Mouse (Mus musculus): ENCODE data around the gene Trpm4. TPM values are rescaled to one million over a fixed set of nuclear protein-coding genes. Genes with fewer than 3 reads are reported as not detected.
"Not testable (repeated sequence)": the region's sequence is repeated elsewhere in the genome, so short reads cannot be mapped to it uniquely, and the experiment has no call there.

Gene Trpm4
- total RNA-seq, 2 experiments from 2014 or later: 9.7 to 16.2 TPM

DNA sequence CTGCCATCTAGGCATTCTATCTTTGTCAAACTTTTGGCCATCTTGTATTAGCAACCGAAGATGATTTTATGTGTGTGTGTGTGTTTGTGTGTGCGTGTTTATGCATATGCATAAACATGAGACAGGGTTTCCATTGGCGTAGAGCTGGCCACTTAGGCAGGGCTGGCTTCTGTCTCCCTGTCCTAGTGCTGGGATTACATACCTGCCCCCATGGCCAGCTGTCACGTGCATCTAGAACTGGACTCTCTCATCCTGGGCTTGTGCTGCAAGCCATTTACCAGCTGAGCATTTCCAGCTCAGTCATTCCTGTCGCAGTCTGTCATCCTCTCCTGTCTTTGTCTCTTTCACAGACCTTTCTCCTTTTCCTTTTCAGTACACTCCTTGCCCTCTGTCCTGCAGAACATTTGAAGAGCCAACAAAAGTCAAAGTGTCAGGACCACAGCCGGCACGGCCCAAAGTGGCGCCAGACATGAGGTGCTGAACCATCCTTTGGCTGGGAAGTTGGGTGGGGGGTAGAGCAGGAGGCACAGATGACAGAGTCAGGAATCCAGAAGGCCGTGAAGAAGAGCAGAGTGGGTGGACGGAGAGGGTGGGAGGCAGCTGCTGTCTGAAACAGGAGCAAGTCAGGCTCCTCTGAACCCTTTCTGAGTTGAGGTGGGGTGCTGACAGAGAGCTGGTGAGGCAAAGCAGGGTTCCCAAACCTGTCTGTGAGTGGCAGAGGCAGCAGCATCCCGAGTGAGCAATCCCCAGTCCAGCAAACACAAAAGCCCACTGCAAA is 76.3 kb downstream of the Trpm4 start:
- DNase-seq (ENCODE audit: low spot score in 2 of 2): peak; percentile 55 to 68

DNA sequence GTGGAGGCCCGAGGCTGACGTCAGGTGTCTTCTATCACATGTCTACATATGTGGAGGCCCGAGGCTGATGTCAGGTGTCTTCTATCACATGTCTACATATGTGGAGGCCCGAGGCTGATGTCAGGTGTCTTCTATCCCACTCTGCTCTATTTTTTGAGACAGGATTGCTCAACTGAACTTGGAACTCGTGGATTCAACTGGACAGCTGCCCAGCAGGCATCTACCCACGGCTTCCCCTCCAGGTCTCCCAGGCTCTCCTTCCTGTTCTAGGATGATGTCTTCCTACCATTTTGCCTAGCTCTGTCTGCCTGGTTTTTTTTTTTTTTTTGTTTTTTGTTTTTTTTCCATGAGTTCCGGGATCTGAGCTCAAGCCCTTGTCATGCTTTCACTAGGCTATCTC is 77.8 kb downstream of the Trpm4 start:
- DNase-seq (ENCODE audit: low spot score in 2 of 2): not testable (repeated sequence)

GRCm38 (mm10) chr7:45253806-45254205 is 79.8 kb downstream of the Trpm4 start:
- no peak for DNase-seq (ENCODE audit: low spot score in 2 of 2)

Other genes with a start within 250 kb of the Trpm4 start
- 1 to 10 TPM; 7.4 to 8.5 TPM for gene Rcn3, start 241.6 kb downstream of the Trpm4 start, total RNA-seq (2021)
- 10 to 100 TPM; 14.8 to 18.7 TPM for gene Fcgrt, start 229.9 kb downstream of the Trpm4 start, total RNA-seq (2021)
- 100 to 1,000 TPM; 481 to 486 TPM for gene Rps11, start 209.3 kb downstream of the Trpm4 start, total RNA-seq (2021)
- 100 to 1,000 TPM; 866 to 870 TPM for gene Rpl13a, start 205.0 kb downstream of the Trpm4 start, total RNA-seq (2021)
- gene Gm45713, start 197.5 kb downstream of the Trpm4 start, total RNA-seq (2021): not detected
- gene Flt3l, start 197.3 kb downstream of the Trpm4 start, total RNA-seq (2021): 1 to 10 TPM; 6.9 to 9.5 TPM
- gene Pih1d1, start 179.5 kb downstream of the Trpm4 start, total RNA-seq (2021): 10 to 100 TPM; 43.2 to 44.5 TPM
- gene Aldh16a1, start 179.2 kb downstream of the Trpm4 start, total RNA-seq (2021): 10 to 100 TPM; 11.4 to 16.3 TPM
- 1,000 to 10,000 TPM; 1,340 to 1,403 TPM for gene Slc17a7, start 169.8 kb downstream of the Trpm4 start, total RNA-seq (2021)
- under 1 TPM in 1 of 2 experiments, not detected in 1; 0.18 TPM for gene Gfy, start 154.2 kb downstream of the Trpm4 start, total RNA-seq (2021)
- not detected for gene Pth2, start 152.8 kb downstream of the Trpm4 start, total RNA-seq (2021)
- 1 to 10 TPM; 2.2 to 3.4 TPM for gene Ccdc155, start 128.9 kb downstream of the Trpm4 start, total RNA-seq (2021)
- gene Dkkl1, start 121.6 kb downstream of the Trpm4 start, total RNA-seq (2021): 1 to 10 TPM; 1.9 to 3.1 TPM
- 1 to 10 TPM; 3.2 to 4.2 TPM for gene Tead2, start 118.0 kb downstream of the Trpm4 start, total RNA-seq (2021)
- 1 to 10 TPM; 4.5 to 4.8 TPM for gene Cd37, start 94.7 kb downstream of the Trpm4 start, total RNA-seq (2021)
- 1 to 10 TPM; 1.3 to 2.6 TPM for gene Slc6a16, start 92.7 kb downstream of the Trpm4 start, total RNA-seq (2021)
- not detected for gene Slc6a21, start 56.3 kb downstream of the Trpm4 start, total RNA-seq (2021)
- under 1 TPM; 0.17 to 0.18 TPM for gene Hrc, start 1.5 kb upstream of the Trpm4 start, total RNA-seq (2021)
- gene Ppfia3, start 33.2 kb upstream of the Trpm4 start, total RNA-seq (2021): 100 to 1,000 TPM; 132 to 139 TPM
- gene Lin7b, start 36.8 kb upstream of the Trpm4 start, total RNA-seq (2021): 100 to 1,000 TPM; 134 to 144 TPM
- gene Snrnp70, start 62.0 kb upstream of the Trpm4 start, total RNA-seq (2021): 100 to 1,000 TPM; 364 to 405 TPM
- not detected for gene Kcna7, start 71.9 kb upstream of the Trpm4 start, total RNA-seq (2021)
- gene Ntf5, start 79.9 kb upstream of the Trpm4 start, total RNA-seq (2021): not detected
- gene Lhb, start 87.0 kb upstream of the Trpm4 start, total RNA-seq (2021): under 1 TPM in 1 of 2 experiments, not detected in 1; 0.50 TPM
- 10 to 100 TPM; 13.5 to 15.4 TPM for gene Gys1, start 101.1 kb upstream of the Trpm4 start, total RNA-seq (2021)
- 10 to 100 TPM; 34.6 to 37.7 TPM for gene Ruvbl2, start 104.3 kb upstream of the Trpm4 start, total RNA-seq (2021)
- 100 to 1,000 TPM; 230 to 234 TPM for gene Ftl1, start 126.1 kb upstream of the Trpm4 start, total RNA-seq (2021)
- gene Bax, start 133.1 kb upstream of the Trpm4 start, total RNA-seq (2021): 10 to 100 TPM; 68.5 to 68.9 TPM
- under 1 TPM in 1 of 2 experiments, not detected in 1; 0.20 TPM for gene Tulp2, start 148.1 kb upstream of the Trpm4 start, total RNA-seq (2021)
- gene Gm45808, start 153.0 kb upstream of the Trpm4 start, total RNA-seq (2021): 1 to 10 TPM in 1 of 2 experiments, under 1 TPM in 1; 0.91 to 1.2 TPM
- gene Dhdh, start 155.0 kb upstream of the Trpm4 start, total RNA-seq (2021): 1 to 10 TPM; 5.3 to 5.7 TPM
- 100 to 1,000 TPM; 109 to 110 TPM for gene Nucb1, start 176.6 kb upstream of the Trpm4 start, total RNA-seq (2021)
- gene Ppp1r15a, start 192.5 kb upstream of the Trpm4 start, total RNA-seq (2021): 10 to 100 TPM; 22.1 to 23.3 TPM
- gene Plekha4, start 192.6 kb upstream of the Trpm4 start, total RNA-seq (2021): under 1 TPM; 0.64 to 0.71 TPM
- not detected for gene Hsd17b14, start 221.1 kb upstream of the Trpm4 start, total RNA-seq (2021)
- 10 to 100 TPM; 23.3 to 26.0 TPM for gene Bcat2, start 236.4 kb upstream of the Trpm4 start, total RNA-seq (2021)